Mouse (Mus musculus) heart, embryonic 15.5 days (tissue): ENCODE measurements around the gene Cdk10. TPM values are rescaled to one million over a fixed set of nuclear protein-coding genes. Genes with fewer than 3 reads are reported as not detected.
A peak's percentile ranks its signal among the peaks of the same experiment; 100 is the strongest.
"Not testable (repeated sequence)": the region's sequence is repeated elsewhere in the genome, so short reads cannot be mapped to it uniquely, and the experiment has no call there.

Experiments used
- ATAC-seq: fragments of 200-750 bp; cut with Nextera tagmentation; replicated peaks from 2 replicates; pipeline ENCODE4 v1.8.0; 2017; ENCODE audit warnings: low read depth, moderate TSS enrichment; ENCODE audit not compliant: insufficient number of reproducible peaks, insufficient read depth, low FRiP score
- H3K27ac ChIP-seq: fragments of 300-500 bp; sonication (generic); 2 replicates; pipeline ENCODE4 v1.5.1; 2015; ENCODE audit warnings: mild to moderate bottlenecking, inconsistent platforms
- H3K27me3 ChIP-seq: fragments of 300-500 bp; sonication (generic); 2 replicates; pipeline ENCODE4 v1.6.1; 2015; ENCODE audit warnings: inconsistent platforms
- H3K36me3 ChIP-seq: fragments of 300-500 bp; sonication (generic); 2 replicates; pipeline ENCODE4 v1.6.1; 2015; ENCODE audit warnings: mild to moderate bottlenecking, inconsistent platforms
- H3K4me1 ChIP-seq: fragments of 300-500 bp; sonication (generic); replicated peaks from 2 replicates; pipeline ENCODE4 v1.6.1; 2015; ENCODE audit warnings: inconsistent platforms
- H3K4me2 ChIP-seq: fragments of 300-500 bp; sonication (generic); 2 replicates; pipeline ENCODE4 v1.6.1; 2015; ENCODE audit warnings: inconsistent platforms, mild to moderate bottlenecking, moderate library complexity
- H3K4me3 ChIP-seq: fragments of 300-500 bp; sonication (generic); 2 replicates; pipeline ENCODE4 v1.5.1; 2015; ENCODE audit warnings: mild to moderate bottlenecking, inconsistent platforms
- H3K9ac ChIP-seq: fragments of 300-500 bp; sonication (generic); 2 replicates; pipeline ENCODE4 v1.6.1; 2015; ENCODE audit warnings: mild to moderate bottlenecking, inconsistent platforms
- H3K9me3 ChIP-seq: fragments of 300-500 bp; sonication (generic); replicated peaks from 2 replicates; pipeline ENCODE4 v1.6.1; 2016; ENCODE audit warnings: inconsistent platforms
- WGBS: fragments of 180-500 bp; shearing (Covaris S2); methylation state at CpG from one replicate; pipeline ENCODE4 v1.1.7; 2015; ENCODE audit warnings: mixed read lengths; 5-methylcytosine and 5-hydroxymethylcytosine counted together
- polyA plus RNA-seq: library from polyadenylated mRNA; unstranded; fragments of >200 nt; fragmentation: Nextera tagmentation; extraction: Ambion mirVana; gene quantifications from 2 replicates; pipeline ENCODE4 v1.2.1, GENCODE M21; 2015

Gene Cdk10
- polyA plus RNA-seq, 1 experiment from 2014 or later, result 17.7 TPM

DNA sequence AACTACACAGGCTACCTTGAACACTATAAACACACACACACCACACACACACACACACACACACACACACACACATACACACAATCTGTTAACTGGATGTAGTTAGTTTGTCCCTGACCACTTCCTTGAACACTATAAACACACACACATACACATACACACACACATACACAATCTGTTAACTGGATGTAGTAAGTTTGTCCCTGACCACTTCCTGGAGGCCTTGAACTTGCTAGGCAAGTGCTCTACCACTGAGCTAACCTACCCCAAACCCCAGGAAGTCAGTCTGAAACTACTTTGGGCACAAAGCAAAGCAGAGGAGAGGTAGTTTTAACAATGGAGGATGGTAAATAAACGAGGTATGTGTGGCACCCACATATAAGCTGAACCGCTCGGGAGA, 21.1 kb upstream of the Cdk10 start:
- H3K9ac ChIP-seq, result no peak overlapping the region
- H3K36me3 ChIP-seq, result peaks cover 30% of the 10 kb centered on the region
- no peak for ATAC-seq
- H3K9me3 ChIP-seq, result no peaks in the 10 kb centered on the region
- H3K27ac ChIP-seq, result no peak overlapping the region
- H3K4me2 ChIP-seq, result no peak overlapping the region
- WGBS, result 77% methylated on average over 3 of the region's 3 CpGs
- H3K27me3 ChIP-seq, result no peaks in the 10 kb centered on the region; the same call in 1 of the 2 replicates
- H3K4me1 ChIP-seq, result no peaks in the 10 kb centered on the region
- no peak overlapping the region for H3K4me3 ChIP-seq

DNA sequence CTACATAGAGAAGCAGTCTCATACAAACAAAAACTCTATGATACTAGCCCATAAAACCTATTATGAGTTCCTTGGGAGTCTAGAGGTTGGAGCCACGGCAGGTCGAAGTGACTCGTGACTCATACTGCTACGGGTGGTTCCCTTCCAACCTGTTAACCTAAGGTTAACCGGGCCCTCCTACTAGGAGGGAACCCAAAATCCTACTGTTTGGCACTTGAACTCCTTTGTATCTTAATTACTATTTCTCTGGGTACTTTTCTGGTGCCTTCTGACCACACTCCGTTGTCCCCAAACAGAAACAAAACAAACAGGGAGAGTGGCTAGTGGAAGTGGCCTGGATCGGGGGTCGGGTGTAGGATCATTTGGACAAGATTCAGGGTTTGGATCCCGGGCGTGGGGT, 12.8 kb upstream of the Cdk10 start:
- H3K36me3 ChIP-seq, result peaks cover 30% of the 10 kb centered on the region
- no peaks in the 10 kb centered on the region for H3K27me3 ChIP-seq
- no peak for ATAC-seq
- H3K9me3 ChIP-seq, result no peaks in the 10 kb centered on the region
- WGBS, result 36% methylated on average over 10 of the region's 10 CpGs
- peak overlapping the region; percentile 66; the same call in 1 of the 2 replicates for H3K27ac ChIP-seq
- peaks cover 17% of the 10 kb centered on the region for H3K4me1 ChIP-seq
- H3K9ac ChIP-seq, result peak overlapping the region; percentile 98
- peak overlapping the region; percentile 91 for H3K4me2 ChIP-seq
- peak overlapping the region; percentile 96 for H3K4me3 ChIP-seq

DNA sequence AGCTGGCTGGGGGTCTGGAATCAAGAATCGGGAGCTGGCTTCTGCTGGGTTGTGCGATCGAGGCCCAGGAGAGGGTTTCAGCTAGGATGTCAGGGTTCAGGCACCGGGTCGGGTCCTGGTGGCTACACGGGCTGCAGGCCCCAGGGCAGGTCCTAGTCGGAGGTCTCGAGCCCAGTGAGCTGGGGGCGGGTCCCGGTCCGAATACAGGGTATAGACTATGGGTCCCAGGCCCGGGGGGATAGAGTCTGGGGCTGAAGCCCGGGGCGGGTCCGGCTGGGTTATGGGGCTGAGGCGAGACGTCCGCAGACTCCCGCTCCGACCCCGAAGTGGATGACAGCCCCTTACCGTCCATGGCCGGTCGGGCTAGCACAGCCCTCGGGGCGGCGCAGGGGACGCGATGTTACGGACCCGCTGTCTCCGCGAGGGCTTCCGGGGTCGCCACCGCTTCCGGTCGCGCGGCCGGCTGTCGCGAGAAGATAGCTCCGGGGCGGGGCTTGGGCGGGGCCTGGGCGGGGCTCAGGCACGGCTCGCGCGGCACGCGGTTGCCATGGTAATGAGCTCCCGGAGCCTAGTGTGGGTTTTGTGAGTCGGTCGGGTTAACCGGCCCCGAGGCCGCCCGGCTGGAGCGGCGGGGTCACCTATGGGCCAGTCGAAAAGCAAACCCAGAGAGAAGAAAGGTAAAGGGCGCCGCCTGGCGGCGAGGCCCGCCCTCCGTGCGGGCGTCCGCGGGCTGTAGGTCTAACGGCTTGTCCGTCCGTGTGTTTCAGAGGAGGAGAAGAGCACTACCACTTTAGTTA, 12.1 kb upstream of the Cdk10 start, which contains the start of the genes Chmp1a and Spata33:
Gene Chmp1a (minus strand): TSS at position 443 of the 797 bp plus-strand sequence.
Gene Spata33 (plus strand): TSS at position 512 of the 797 bp plus-strand sequence.
- peak; percentile 93 for ATAC-seq
- 1% methylated on average over 73 of the region's 76 CpGs for WGBS
- H3K4me1 ChIP-seq, result peaks cover 17% of the 10 kb centered on the region

DNA sequence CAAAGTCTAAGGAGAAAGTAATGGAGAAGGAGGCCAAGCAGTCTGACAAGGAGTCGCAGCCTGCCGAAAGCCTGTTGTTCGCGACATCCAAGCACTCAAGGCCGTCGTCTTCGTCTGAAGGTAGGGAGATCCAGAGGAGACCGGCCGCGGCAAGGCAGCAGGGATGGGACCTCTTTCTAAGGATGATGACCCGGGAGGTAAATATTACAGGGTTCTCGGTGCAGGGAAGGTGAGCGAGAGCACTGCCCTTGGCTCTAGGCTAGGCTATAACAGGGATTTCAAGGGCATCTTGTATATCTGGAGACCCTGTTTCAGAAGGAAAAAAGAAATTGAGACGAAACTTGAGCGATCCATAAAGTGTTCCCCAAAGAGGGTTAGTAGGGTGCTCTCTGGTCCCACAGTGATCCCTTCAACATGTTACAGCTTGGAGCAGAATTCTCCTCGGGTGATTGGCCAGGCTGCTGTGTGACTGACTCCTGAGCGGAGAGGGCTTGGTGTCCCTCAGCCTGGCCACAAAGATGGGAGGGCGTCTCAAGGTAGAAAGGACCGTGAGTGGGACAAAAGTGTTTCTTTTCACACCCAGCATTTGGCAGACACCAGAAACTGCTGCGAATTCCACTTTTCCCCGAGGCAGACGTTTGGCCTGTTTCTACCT, 11.4 kb upstream of the Cdk10 start:
- WGBS, result 17% methylated on average over 22 of the region's 22 CpGs
- ATAC-seq, result peak; percentile 11; the same call in 1 of the 2 replicates
- peak overlapping the region; percentile 98 for H3K9ac ChIP-seq
- peaks cover 18% of the 10 kb centered on the region for H3K36me3 ChIP-seq
- H3K4me2 ChIP-seq, result peak overlapping the region; percentile 91
- H3K4me1 ChIP-seq, result peaks cover 17% of the 10 kb centered on the region
- H3K27me3 ChIP-seq, result no peaks in the 10 kb centered on the region
- no peaks in the 10 kb centered on the region for H3K9me3 ChIP-seq
- peak overlapping the region; percentile 66 for H3K27ac ChIP-seq
- H3K4me3 ChIP-seq, result peak overlapping the region; percentile 96

More for the DNA sequence above, 12.1 kb upstream of the Cdk10 start, which contains the start of the genes Chmp1a and Spata33:
- peaks cover 25% of the 10 kb centered on the region for H3K36me3 ChIP-seq
- peak within 1 kb of the TSS; percentile 96 for H3K4me3 ChIP-seq
- peak within 1 kb of the TSS; percentile 66 for H3K27ac ChIP-seq
- H3K9ac ChIP-seq, result peak within 1 kb of the TSS; percentile 98
- H3K4me2 ChIP-seq, result peak within 1 kb of the TSS; percentile 91
- H3K27me3 ChIP-seq, result no peaks in the 10 kb centered on the region
- H3K9me3 ChIP-seq, result no peaks in the 10 kb centered on the region

DNA sequence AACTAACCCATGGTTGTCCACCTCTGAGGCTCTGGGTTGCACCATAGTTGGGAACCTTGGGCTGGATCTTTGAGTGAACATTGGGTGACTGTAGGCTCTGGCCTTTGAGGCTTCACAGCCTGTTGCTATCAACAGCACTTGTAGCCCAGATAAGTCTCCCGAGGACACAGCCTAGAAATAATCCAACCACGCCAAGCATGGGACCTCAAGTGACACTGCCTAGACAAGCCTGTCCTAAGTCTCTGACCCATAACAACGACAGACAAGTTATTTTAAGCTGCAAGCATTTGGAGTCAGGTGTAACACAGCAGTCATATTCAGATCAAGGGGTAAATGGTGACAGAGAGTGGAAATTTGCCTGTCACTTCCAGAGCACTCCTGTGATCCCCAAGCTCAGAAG, 9.2 kb upstream of the Cdk10 start:
- Histone ChIP-seq H3K27ac (no peak overlapping the region), H3K27me3 (no peaks in the 10 kb centered on the region), H3K4me3 (no peak overlapping the region), H3K4me1 (peaks cover 17% of the 10 kb centered on the region), H3K9me3 (no peaks in the 10 kb centered on the region), H3K9ac (no peak overlapping the region), H3K36me3 (no peaks in the 10 kb centered on the region), H3K4me2 (no peak overlapping the region)
- no peak for ATAC-seq
- WGBS, result 22% methylated on average over 3 of the region's 3 CpGs

DNA sequence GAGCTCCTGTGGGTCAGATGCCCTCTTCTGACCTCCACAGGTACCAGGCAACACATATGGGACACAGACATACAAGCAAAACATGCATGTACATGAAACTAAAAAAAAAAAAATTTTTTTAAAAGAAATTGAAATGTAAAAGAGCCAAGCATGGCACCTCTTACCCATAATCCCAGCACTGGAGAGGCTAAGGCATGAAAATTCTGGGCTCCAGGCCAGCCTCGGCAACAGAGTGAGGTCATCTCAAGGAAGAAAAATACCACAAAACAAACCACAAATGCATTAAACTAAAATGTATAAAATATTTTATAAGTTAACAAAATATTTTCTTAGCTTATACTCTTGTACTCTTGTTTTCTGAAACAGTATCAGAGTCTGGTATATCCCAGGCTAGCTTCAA, 3.7 kb upstream of the Cdk10 start:
- peaks cover 14% of the 10 kb centered on the region for H3K4me1 ChIP-seq
- H3K27me3 ChIP-seq, result no peaks in the 10 kb centered on the region
- no peak overlapping the region for H3K4me2 ChIP-seq
- no peaks in the 10 kb centered on the region for H3K9me3 ChIP-seq
- no peak overlapping the region for H3K27ac ChIP-seq
- no peak overlapping the region for H3K4me3 ChIP-seq
- 62% methylated on average over 1 of the region's 1 CpGs for WGBS
- no peaks in the 10 kb centered on the region for H3K36me3 ChIP-seq
- ATAC-seq, result no peak
- H3K9ac ChIP-seq, result no peak overlapping the region

DNA sequence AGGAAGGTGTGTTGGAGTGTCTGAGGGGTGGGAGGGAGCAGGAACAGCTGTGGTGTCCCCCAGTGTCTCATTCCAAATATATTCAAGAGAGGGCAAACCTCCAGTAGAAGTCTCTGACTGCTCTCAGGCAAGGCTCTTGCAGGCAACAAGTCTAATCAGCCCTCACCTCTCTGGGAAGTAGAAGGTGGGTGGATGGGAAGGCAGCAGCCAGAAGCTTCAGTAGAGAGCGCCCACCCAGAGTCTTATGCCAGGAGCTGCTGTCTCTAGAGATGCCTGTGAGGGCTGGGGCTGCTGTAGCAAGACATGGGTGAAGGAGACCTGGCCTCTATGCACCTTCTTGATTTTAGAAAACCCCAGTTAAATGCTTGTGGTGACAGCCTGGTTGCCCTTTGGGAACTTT, 3.8 kb downstream of the Cdk10 start:
- peaks cover 14% of the 10 kb centered on the region for H3K4me1 ChIP-seq
- no peak overlapping the region for H3K4me3 ChIP-seq
- ATAC-seq, result no peak
- no peaks in the 10 kb centered on the region for H3K9me3 ChIP-seq
- H3K27me3 ChIP-seq, result peaks cover 3% of the 10 kb centered on the region; the same call in 1 of the 2 replicates
- no peak overlapping the region for H3K4me2 ChIP-seq
- no peak overlapping the region for H3K27ac ChIP-seq
- WGBS, result 90% methylated on average over 1 of the region's 1 CpGs
- H3K9ac ChIP-seq, result no peak overlapping the region
- H3K36me3 ChIP-seq, result peaks cover 25% of the 10 kb centered on the region

DNA sequence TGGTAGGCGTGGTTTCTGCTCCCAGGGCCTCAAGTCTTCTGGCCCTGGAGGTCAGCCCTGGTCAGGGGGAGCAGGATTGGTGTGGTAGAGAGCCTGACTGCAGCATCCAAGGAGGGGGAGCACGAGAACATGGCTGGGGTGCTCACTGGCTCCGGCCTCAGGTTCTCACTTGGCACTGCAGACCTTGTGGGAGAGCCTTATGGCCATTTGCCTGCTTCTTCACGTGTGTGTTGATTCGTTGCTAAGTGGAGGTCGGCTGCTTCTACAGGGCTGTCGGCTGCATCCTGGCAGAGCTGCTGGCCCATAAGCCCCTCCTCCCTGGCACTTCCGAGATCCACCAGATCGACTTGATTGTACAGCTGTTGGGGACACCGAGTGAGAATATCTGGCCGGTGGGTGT, 5.7 kb downstream of the Cdk10 start:
- not testable (repeated sequence) for H3K4me3 ChIP-seq, H3K9ac ChIP-seq, H3K27ac ChIP-seq, H3K4me2 ChIP-seq, ATAC-seq, H3K9me3 ChIP-seq
- peaks cover 18% of the 10 kb centered on the region for H3K27me3 ChIP-seq
- peaks cover 25% of the 10 kb centered on the region for H3K36me3 ChIP-seq
- H3K4me1 ChIP-seq, result peaks cover 13% of the 10 kb centered on the region
- 75% methylated on average over 11 of the region's 11 CpGs for WGBS

DNA sequence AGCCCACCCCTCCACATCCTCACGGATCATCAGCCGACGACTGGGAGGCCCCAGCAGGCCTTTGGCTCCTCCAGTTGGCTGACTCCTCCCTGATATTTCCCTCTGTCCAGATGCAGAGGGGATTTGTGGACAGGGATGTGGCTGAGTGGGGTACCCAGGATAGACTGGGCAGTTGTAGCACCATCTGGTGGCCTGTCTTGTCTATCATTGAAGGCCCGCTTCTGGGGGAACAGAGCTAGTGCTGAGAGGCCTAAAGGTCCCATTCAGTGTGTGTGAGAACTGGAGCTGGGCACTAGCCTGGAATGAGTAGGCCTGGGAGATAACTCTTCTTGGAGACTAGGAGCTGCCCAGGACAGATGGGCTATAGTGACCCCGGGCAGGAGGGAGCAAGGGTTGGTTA, 7.1 kb downstream of the Cdk10 start:
- peaks cover 28% of the 10 kb centered on the region for H3K27me3 ChIP-seq
- H3K4me1 ChIP-seq, result peaks cover 17% of the 10 kb centered on the region
- H3K27ac ChIP-seq, result no peak overlapping the region
- H3K9me3 ChIP-seq, result no peaks in the 10 kb centered on the region
- WGBS, result 63% methylated on average over 5 of the region's 5 CpGs
- H3K4me2 ChIP-seq, result no peak overlapping the region
- no peak overlapping the region for H3K4me3 ChIP-seq
- H3K36me3 ChIP-seq, result peaks cover 23% of the 10 kb centered on the region
- no peak overlapping the region for H3K9ac ChIP-seq
- ATAC-seq, result no peak

DNA sequence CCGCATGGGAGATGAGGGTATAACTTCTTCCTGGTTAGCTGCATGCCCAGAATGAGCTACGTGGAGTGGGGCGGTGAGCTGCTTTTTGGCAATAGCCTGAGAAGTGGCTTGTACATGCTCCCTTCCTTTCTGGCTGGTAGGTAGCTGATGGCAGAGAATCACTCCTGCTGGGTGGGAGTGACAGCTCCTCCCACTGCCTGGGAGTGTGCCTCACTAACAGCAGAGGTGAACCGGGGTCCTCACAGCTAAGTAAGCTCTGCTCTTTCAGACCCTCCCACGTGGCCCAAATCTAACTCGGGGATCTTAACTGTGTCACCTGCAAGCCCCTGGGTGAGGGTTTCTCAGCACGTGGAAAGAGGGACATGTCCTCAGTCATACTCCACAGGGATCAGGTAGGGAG, 7.9 kb downstream of the Cdk10 start:
- Histone ChIP-seq H3K27me3 (peaks cover 35% of the 10 kb centered on the region), H3K4me1 (peaks cover 17% of the 10 kb centered on the region), H3K4me2 (no peak overlapping the region), H3K9ac (no peak overlapping the region), H3K4me3 (no peak overlapping the region), H3K27ac (no peak overlapping the region), H3K9me3 (no peaks in the 10 kb centered on the region), H3K36me3 (peaks cover 15% of the 10 kb centered on the region)
- 42% methylated on average over 7 of the region's 7 CpGs for WGBS
- no peak for ATAC-seq

DNA sequence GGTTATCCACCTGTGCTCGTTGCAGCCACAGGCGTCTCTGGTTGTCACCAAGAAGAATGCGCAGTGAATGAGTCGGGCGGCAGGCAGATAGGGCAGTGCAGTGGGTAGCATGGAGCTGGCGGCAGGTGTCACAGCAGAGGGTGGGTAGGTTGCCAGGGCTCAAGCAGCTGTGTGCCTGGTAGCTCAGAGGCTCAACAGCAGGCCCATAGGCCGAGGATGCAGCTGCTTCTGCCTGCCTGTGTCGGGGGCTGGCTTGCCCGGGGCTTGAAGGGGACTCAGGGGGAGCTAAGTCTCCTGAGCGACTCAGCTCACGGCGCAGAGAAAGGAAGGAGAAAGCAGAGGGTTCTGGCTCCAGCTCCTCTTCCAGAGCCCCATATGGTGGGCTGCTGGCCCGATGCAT, 8.7 kb downstream of the Cdk10 start:
- no peak for ATAC-seq
- no peak overlapping the region for H3K4me3 ChIP-seq
- WGBS, result 55% methylated on average over 13 of the region's 13 CpGs
- H3K9ac ChIP-seq, result no peak overlapping the region
- peaks cover 35% of the 10 kb centered on the region for H3K27me3 ChIP-seq
- no peak overlapping the region for H3K4me2 ChIP-seq
- H3K9me3 ChIP-seq, result no peaks in the 10 kb centered on the region
- peaks cover 17% of the 10 kb centered on the region for H3K4me1 ChIP-seq
- peaks cover 8% of the 10 kb centered on the region; the same call in 1 of the 2 replicates for H3K36me3 ChIP-seq
- H3K27ac ChIP-seq, result no peak overlapping the region
